Mouse (Mus musculus) right cerebral cortex, adult 2 months (tissue): ENCODE measurements around the gene Sidt2.

ENCODE experiments used
- DNase-seq, 2 experiments: peaks; one replicate each; pipeline ENCODE4 v3.0.0; 2021 to 2022; ENCODE audit warnings: low spot score in 2 of 2

The Sidt2 gene

GRCm38 (mm10) chr9:45955107-45955963, at the start of gene Sidt2:
Gene Sidt2, minus strand, starts transcription at chr9:45955258.
- peak; percentile 88 to 94 for DNase-seq

GRCm38 (mm10) chr9:46004529-46004928, 49.5 kb upstream of the Sidt2 start:
- no peak for DNase-seq

GRCm38 (mm10) chr9:46003729-46004128, 48.7 kb upstream of the Sidt2 start:
- DNase-seq = peak; percentile 84 to 93

GRCm38 (mm10) chr9:45999009-45999408, 44.0 kb upstream of the Sidt2 start:
- DNase-seq = no peak

GRCm38 (mm10) chr9:45985229-45985567, 30.1 kb upstream of the Sidt2 start:
- peak; percentile 42 to 46 for DNase-seq

- DNase-seq = peak; percentile 88 to 91
Measured at GRCm38 (mm10) chr9:45984409-45985228, 29.6 kb upstream of the Sidt2 start.

GRCm38 (mm10) chr9:45983676-45984408, 28.8 kb upstream of the Sidt2 start:
- peak in 1 of 2 experiments; percentile 35 for DNase-seq

GRCm38 (mm10) chr9:45981331-45981730, 26.3 kb upstream of the Sidt2 start:
- DNase-seq = no peak

- no peak for DNase-seq
Measured at GRCm38 (mm10) chr9:45980611-45981010, 25.6 kb upstream of the Sidt2 start.

GRCm38 (mm10) chr9:45979778-45980177, 24.7 kb upstream of the Sidt2 start:
- DNase-seq = no peak

GRCm38 (mm10) chr9:45976884-45977283, 21.8 kb upstream of the Sidt2 start:
- DNase-seq = no peak

GRCm38 (mm10) chr9:45963577-45963976, 8.5 kb upstream of the Sidt2 start:
- DNase-seq = no peak

- no peak for DNase-seq
Measured at GRCm38 (mm10) chr9:45961855-45962254, 6.8 kb upstream of the Sidt2 start.

GRCm38 (mm10) chr9:45959661-45960060, 4.6 kb upstream of the Sidt2 start:
- no peak for DNase-seq

GRCm38 (mm10) chr9:45958851-45959250, 3.8 kb upstream of the Sidt2 start:
- no peak for DNase-seq

GRCm38 (mm10) chr9:45958023-45958670, 3.1 kb upstream of the Sidt2 start:
- DNase-seq = no peak

- peak; percentile 50 to 68 for DNase-seq
Measured at GRCm38 (mm10) chr9:45954294-45955106, 558 bp downstream of the Sidt2 start.

GRCm38 (mm10) chr9:45953511-45954293, 1.4 kb downstream of the Sidt2 start:
- no peak for DNase-seq

- no peak for DNase-seq
Measured at GRCm38 (mm10) chr9:45952890-45953289, 2.2 kb downstream of the Sidt2 start.

- no peak for DNase-seq
Measured at GRCm38 (mm10) chr9:45952057-45952456, 3.0 kb downstream of the Sidt2 start.
